Mouse (Mus musculus) gastrocnemius, postnatal 4 days (tissue): ENCODE measurements around the gene Kansl3. TPM values are rescaled to one million over a fixed set of nuclear protein-coding genes. Genes with fewer than 3 reads are reported as not detected.

Experiments
- DNase-seq, 2 experiments: peaks; one replicate each; pipeline ENCODE4 v3.0.0; 2021 to 2022; ENCODE audit warnings: low spot score in 2 of 2, mixed read lengths in 2 of 2
- long read RNA-seq, 2 experiments: library from polyadenylated mRNA; stranded (forward); transcript quantifications; one replicate each; pipeline ENCODE4 v2.0.0; 2021
- total RNA-seq, 2 experiments: library from RNA; stranded (reverse); gene quantifications; 2 replicates each; pipeline ENCODE4 v1.2.3; 2021

The Kansl3 gene
- total RNA-seq: 10 to 100 TPM; 42.7 to 55.6 TPM
- long read RNA-seq, experiment 1, partial matches to known transcripts: 9 of 28 reads
- long read RNA-seq, experiment 1, other reads (novel, unspliced or antisense): 16 of 28 reads
- long read RNA-seq, experiment 2, full-length matches to known transcripts: 3 of 52 reads
- long read RNA-seq, experiment 2, partial matches to known transcripts: 20 of 52 reads
- long read RNA-seq, experiment 2, other reads (novel, unspliced or antisense): 29 of 52 reads

DNA sequence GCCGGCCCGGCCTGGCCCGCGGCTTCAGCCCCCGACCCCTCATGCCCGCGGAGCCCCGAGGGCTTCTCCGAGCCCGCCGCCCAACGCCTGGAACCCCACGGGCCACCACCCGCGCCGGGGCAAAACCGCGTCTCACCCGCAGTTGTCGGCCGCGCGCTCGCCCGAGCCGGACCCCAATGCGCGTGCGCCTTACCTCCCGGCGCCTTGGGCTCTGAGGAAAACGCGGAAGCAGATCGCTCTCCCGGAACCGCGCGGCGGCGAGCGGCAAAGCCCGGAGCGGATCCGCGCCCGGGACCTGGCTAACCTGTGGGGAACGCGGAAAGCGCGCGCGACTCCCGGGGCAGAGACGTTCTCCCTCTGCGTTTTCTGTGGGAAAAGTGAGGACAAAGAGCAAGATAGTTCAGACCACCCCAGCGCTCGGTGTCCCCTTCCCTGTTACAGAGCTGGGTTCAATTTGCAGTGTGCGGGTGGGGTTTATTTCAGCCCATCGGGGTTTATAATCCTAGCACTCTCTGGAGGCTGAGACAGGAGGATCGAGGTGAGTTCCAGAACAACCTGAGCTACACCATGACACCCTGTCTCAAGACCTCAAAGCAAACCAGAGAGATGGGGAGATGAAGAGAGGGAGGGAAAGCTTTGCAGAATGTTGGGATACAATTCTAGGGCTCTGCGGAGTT is at the start of gene Kansl3:
Kansl3 (minus strand) TSS at position 213 of the 677 bp plus-strand sequence.
- DNase-seq: peak; percentile 83 to 90

DNA sequence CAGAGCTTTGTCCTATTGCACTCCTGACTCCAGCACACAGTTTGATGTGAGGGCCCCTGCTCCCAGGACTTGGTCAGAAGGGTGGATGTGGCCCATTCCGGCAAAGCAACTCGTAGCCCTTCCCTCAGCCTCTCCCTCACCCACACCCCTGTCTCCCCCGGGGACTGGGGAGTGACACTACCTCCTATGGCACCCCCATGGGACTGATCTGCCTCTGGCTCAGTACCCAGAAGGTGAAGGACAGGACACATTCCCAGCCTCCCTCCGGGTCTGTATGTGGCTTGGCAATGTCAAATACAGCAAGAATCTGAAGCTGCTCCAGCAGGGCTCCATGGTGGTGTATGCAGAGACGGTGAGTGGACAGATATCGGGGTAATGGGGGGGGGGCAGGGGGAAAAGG is 35.5 kb upstream of the Kansl3 start:
- no peak for DNase-seq

DNA sequence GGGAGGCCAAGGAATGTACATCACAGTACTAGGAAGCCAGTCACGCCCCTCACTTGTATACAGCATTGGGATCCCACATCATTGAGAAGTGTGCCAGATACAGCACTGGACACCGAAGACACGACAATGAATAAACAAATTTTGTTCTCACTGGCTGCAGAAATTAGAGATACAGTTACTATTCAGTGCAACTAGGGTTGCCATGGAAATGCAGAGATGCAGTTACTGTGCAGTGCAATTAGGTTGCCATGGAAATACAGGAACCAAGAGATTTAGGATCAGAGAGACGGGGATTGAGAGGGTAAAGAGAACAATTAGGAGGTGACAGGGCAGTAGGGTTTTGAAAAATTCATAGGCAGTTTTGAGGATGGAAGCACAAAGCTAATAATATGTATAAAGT is 32.5 kb upstream of the Kansl3 start:
- DNase-seq: no peak

DNA sequence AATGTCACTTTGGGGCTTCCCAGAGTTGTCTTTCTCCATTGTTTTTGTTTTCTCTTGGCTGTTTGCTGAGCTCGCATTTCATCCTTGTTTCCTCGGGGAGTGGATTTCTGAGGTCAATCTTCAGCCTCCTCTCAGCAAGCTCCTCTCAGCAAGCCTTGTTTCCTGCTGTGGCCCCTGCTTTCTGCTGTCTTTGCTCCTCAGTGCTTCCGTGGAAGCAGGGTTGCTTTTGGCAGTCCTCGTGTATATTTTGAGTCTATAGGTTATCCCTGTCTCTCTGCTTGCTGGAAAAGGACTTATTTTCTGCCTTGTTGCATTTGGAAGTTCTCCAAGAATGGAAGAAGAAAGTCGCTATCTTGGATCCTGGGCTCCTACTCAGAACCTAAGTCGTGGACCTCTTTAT is 28.1 kb upstream of the Kansl3 start:
- no peak for DNase-seq

DNA sequence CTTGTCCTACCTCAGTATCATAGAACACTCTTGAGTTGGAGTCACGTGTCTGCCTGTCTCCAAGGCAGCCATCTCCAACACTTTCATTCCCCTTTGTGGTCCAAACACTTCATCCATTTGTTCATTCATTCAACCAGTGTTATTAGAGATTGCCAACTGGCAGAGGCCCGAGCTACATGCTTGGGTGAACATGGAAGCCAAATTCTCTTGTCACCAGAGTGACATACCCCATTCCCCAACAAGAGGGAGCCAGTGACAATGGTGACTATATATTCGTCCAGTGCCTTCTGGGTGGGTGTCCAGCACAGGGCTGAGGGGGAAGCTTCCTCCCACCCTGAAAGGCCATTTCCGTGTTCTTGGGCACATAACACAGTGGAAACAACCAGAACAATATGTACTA is 10.6 kb upstream of the Kansl3 start:
- no peak for DNase-seq

DNA sequence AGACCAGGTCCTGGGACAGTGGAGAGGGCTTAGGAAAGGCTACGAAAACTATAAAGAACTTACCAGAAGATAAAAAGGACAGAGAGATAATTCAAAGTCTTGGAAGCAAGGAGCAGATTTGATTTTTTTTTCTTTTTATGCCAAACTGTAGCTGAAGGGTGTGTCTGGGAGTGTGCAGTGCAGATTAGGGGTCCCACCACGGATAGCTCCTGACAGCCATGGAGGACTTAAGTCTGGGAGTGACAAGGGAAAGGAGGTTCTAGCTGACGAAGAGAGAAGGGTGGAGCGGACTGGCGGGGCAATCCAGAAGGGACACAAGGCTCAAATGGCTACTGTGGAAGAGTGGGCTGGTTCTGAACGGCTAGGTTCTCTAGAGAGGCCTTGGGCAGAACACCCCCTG is 9.9 kb upstream of the Kansl3 start:
- DNase-seq: no peak

DNA sequence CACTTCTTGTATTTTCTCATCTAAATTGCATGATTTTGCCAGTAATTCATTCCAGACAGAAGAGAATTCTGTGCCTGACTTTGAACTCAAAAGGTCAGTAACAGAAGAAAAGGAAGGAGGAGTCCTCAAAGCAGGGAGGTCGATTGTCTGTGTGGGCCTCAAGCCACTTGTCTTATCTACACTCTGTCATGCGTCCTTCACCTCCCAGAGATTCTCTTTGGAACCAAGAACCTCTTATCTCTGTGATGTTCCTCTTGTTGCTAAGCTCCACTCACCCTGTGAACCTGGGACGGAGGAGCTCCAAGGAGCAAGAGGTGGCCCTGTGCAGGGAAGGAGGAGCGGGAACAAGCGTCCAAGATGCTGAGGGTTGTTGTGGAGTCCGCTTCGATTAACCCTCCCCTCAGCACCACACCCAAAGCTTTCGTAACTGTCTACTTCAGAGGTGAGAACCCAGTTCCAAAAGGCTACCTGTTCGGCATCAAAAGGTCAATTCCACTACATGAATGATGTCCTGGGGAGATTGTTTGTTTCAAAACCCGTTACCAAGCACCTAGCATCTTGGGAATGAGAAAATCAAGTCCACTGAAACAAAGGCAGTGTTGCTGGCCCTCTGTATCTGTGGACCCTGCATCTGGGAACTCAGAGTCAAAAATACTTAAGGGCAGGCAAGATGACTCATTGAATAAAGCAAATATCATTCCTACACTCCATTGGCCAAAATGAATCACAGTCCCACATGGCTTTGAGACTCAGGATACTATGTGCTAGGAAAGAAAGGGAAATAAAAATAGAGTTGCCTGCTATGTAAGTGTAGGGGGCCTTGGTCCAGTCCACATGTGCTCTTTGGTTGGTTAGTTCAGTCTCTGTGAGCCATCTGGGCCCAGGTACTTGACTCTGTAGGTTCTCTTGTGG is 3.2 kb upstream of the Kansl3 start, which contains the start of gene Fer1l5:
Fer1l5 (plus strand) TSS at position 358 of the 912 bp plus-strand sequence.
- no peak for DNase-seq

DNA sequence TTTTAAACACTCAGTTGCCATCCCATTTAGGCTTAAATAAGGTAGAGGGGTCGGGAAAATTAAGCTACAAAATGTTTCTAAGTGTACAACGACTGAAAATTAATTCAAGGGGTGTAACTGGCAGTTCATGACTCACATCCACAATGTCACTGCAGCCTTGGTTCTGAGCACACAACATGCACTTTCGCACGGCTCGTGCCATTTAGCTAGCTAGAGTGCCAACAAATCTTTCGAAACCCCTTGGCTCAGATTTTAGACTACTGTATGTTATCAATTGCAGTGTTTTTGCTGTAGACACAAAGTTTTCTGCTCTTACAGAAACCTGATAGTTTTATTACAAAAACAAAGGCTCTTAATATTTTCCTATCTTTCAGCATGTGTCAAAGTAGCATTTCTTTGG is 1.9 kb upstream of the Kansl3 start:
- DNase-seq: no peak

DNA sequence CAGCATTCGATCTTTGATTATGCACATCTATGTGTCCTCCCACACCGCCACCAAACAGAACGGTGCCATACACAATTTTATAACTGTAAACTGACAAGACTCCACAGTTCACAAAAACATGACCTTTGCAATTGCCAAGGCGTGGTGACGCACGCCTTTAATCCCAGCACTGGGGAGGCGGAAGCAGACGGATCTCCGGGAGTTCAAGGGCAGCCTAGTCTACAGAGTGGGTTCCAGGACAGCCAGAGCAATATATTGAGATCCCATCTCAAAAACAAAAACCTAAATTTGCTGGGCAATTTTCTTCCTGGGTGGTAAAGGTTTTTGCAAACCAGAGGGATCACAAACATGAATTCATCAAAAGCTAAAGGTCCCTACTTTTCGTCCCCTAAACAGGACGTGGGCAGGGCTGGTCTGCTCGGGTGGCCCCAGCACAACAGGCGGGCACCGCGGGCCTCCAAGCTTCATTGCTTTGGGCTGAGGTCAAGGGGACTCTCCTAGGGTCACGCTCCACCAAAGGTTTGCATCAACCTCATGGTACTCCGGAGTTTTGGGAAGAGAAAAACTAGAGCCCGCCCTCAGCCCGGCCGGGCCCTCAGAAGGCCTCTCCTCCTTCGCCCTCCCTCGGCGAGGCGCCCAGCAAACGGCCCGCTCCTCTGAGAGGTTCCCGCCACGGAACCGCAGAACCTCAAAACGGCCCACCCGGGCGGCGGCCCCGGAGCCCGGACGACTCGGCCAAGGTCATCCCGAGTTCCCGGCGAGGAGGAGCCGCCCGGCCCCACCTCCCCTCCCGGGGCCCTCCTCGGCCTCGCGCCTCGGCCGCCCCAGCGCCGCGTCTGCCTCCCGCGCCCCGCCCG is 641 bp downstream of the Kansl3 start:
- DNase-seq: peak; percentile 69 to 71

DNA sequence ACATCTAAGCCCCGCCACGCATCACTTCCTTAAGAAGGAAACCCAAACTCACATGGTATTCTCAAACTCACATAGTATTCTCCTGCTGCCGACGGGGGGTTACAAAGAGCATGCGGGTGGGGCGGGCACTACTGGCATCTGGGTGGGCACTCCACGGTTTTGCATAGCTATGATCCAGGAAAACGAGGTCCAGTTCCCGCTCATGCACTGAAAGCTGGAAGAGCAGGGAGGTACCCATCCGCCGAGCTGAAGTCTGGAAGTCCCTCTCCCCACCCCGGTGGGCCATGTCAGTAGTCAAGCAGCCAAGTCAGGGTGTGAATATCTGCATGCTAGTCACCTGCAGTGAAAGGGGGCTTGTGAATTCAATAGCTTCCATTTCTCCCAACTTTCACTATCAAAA is 1.3 kb downstream of the Kansl3 start:
- no peak for DNase-seq

DNA sequence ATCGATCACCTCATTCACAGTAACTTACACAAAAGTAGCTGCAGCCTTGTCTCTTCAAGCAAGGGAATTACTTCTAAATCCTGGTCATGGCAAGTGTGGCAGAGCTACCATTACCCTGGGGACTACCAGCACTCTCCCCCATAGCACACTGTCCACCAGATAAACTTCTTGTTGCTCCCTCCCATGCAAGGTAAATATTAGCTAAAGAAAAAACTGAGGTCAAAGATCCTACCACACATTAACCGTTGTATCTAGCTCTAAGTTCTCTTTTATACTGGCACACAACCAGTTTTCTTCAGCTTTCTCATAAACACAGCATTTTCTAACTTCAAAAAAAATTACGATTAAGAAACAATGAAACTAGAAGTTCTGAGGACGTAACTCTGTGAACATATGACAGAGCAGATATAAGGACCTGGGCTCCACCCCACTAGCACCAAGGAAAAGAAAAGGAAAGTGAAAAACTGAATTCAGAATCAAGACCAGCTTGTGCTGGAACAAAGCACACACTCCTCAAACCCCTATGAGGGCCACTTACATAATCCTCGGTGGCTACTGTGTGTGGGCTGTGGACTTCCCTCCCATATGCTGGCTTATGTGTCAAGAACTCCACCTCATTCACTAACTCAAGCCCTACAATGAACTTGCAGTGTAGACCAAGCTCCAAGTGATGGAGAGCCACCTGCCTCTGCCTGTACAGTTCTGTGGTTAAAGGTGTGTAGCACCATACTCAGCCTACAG is 11.9 kb downstream of the Kansl3 start:
- DNase-seq: no peak

DNA sequence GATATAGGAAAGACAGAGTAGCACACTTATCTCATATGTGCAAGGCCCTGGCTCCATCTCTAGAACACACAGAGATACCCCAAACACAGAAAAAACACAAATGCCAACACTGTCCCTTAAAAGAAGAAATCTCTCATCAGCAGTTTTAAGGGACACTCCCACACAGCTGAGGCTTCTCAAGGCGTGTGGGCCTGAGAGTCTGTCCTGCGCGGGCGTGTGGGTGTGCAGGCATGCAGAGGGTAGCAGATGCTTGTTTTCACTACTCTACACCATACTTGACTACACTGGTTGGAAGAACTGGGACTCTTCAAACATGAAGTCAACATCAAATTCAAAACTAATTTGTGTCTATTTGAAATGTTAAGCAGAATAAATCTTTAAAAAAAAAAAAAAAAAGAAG is 16.6 kb downstream of the Kansl3 start:
- DNase-seq: no peak

DNA sequence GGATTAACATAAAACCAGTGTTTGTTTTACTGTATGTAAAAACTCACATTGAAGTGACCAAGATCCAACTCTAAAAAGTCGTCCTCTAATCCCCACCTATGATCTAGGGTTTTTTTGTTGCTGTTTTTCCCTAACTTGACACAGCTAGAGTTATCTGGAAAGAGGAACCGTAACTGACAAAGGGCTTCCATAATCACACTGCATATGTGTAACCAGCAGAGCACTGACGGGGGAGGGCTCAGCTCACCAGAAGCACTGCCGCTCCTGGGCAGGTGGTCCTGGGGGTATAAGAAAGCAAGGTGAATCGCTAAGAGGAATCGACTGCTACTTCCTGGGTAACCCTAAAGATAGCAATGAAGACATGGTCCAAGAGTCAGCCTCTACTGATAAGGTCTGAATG is 26.4 kb downstream of the Kansl3 start:
- DNase-seq: no peak

DNA sequence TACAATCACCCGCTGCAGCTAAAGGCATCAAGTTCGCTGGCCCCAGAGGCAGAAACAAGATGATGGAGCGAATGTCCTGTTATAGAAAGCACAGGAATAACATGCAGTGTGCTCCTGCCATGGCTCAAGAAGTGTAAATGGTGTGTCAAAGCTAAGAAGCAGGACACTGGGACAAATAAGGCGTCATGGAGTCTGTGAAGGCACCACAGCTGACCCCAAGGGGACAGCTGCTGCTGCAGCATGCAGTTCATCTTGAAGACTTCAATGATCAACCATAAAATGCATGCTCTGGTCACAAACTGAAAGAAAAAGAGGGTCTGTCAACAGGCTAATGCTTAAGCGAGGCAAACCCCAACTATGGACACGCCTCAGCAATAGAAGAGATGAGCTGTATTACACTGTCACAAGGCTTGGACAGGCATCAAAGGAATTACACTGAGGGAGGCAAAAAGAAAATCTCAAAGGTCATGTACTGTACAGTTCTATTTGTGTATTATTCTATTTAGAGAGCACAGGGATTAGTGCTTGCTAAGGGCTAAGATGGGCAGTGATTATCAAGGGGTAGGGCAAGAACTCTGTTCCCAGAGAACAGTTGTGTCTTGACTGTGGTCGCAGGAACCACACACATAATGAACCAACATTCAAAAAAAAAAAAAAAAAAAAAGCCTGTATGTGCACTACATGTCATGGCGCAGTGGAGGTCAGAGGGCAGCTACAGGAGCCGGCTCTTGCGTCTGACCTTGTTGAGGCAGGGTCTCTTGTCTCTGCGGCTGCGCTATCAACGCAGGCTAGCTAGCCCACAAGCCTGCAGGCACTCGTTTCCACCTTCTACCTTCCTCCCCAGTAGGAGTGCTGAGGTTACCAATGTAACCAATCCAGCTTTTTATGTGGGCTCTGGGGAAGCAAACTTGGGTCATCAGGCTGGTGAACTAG is 35.8 kb downstream of the Kansl3 start:
- DNase-seq: no peak

DNA sequence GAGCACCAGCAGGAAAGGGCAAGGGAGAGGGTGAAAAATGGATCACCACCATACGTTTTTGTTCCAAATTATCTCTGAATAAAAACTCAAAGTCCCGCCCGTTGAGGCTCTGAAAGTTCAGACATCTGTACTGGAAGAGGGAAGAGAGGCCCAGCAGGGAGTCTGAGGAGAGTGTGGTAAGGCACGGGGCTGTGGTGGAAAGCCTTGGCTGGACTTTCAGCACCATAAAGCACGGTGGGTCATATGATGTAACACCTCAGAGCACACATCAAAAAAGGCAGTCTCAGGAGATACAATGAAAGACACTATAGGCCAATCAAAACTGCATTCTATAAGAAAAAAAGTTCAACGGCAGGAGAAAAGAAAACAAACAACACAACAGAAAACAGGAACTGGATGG is 37.2 kb downstream of the Kansl3 start:
- DNase-seq: no peak

DNA sequence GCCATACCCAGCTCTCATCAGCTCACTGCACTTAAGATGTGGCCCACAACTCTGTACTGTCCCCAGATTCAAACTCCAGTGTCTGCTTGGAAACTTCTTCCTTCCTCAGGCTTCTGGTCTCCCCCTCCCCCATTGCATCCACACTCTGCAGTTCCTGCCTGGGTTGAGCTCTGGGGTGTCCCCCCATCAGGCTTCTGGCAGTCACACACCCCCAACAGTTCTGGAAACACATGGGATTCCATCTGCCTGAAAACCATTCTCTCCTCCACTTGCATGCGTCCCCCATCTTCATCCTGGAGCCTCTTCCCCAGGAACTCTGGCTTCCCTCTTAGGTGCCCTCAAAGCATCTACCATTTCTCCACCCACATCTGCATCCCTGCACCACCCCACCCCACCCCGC is 42.2 kb downstream of the Kansl3 start:
- no peak for DNase-seq

DNA sequence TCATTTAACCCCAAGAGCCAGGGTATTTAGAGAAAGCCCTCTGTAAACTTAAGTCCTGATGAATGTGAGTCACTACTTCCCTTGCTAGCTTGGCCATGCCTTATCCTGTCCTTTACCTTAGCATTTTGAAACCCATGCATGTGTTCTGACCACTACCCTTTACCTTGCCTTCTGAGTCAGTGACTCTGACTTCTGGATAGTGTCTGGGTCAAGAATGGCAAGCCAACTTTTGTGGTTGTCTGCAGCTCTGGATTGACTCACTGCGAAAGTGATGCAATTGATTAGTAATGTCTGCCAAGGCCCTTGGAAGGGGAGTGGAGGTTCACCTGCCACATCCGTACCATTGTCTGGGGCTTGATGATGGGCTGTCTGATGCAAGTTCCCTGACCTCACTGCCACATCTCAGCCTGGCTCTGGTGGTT is 43.1 kb downstream of the Kansl3 start:
- no peak for DNase-seq

DNA sequence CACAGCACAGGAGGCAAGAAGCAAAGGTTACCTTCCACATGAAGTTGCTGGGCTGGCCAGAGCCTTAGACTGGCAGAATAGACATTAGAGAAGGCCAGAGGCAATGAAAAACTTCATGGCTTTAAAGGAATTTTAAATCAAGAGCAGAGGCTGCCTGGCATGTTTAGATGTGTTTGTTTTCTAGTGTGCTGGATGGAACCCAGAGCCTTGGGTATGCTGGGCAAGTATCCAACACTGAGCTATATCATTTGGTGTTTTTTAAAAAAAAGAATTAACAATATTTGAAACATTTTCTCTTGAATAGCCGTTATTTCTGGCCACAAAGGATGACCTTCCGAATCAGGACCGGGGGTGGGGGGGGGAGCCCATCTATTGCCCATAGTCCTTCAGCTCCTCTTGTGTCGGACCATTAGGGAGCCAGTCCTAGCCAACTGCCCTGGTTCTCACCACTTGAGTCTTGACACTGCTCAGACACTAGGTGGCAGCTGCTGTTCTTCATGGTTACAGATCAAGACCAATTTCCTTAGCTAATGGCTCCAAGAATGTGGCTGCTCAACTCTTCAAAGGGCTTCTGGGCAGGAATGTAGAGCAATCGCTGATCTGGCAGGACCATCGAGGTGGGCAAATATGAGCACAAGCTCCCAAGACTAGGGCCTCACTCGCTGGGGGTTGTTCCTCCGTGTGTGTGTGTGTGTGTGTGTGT is 45.1 kb downstream of the Kansl3 start:
- DNase-seq: no peak

DNA sequence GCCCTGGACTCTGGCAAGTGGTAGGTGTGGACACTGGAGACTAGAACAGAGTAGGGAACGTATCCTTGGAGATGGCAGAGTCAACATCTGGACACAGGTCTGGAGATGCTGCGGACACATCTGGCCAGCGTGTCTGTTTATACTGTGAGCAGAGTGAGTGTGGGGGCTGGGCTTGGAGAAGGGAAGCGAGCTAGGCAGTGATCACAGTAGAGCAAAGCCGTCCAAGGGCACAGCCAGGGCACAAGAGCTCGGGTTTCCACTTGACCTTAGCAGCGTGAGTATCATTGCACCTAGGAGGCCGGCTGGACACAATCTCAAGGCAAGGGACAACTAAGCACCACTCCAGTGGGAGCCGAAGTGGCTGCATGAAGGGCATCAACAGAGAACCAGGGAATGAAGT is 45.9 kb downstream of the Kansl3 start:
- DNase-seq: no peak
